Comparison of ENCODE assay signal across 14 mouse cellular contexts in the genomic region with DNA sequence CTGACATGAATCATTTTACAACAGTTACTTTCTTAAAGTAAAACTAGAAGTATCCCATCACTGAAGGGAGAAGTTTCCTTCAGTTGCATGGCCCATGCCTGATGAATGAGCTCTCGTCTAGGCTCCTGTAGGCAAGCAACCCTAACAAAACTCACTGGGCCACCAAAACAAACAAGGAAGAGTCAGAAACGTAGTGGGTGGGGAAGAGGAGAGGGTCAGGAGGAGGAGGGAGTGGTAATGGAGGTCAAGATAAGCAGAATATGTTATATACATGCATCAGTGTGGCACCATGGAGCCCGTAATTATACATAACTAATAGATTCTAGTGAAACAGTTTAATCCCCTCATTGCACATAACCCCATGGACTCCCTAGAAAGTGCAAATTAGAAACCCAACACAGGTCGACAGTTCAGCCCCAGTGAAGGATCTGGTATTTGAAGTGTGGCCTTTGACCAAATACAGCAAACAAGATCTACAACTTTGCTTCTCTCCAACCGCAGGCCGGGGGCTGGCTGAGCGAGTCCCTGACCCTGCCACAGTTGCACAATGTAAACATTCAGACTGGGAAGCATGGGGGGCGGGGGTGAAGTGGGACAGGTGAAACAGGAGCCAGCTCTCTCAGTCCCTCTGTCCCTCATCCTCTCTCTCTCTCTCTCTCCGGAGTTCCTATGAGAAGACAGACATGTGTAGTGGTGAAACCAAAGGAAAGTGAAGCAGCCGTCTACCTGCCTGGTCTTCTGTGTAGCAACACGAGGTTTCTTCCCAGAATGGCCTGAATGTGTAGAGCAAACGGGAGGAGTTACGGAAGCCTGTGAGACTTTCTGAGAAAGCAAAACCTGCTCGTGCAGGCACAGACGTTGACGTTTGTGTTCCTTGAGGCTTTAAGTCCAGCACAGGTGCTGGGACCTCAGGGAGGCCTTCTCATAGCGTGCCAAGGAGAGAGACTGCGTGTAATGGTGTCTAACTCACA.
DNase-seq lines count a peak whose midpoint lies in the region; ATAC-seq and TF ChIP-seq lines count a peak whose summit lies in the region.
"Had no signal": no experiment of that assay in that cellular context is flagged by ENCODE, and none has a peak within 500 bp of the region (broad histone marks: within the 10 kb centered on the region; RNA-seq: fewer than 3 reads in every experiment).

No protein-coding gene starts in this region.

- no peak for TF ChIP-seq CTCF in thymus, adult 2 months (IDR thresholded peaks at IDR 0.05; ENCODE audit: borderline replicate concordance, control insufficient read depth, extremely low read depth, insufficient read depth, low read length, poor library complexity)

- DNase-seq in thymus, adult 2 months = no peak
- DNase-seq in thymus, postnatal 4 days = no peak
- no peak for DNase-seq in limb, embryonic 10.5 days (ENCODE audit: low spot score)
- peak; percentile 68 to 79 for DNase-seq in lung, adult 18-20 months
- DNase-seq in T-cell, adult 2 months (ENCODE audit: low spot score) = no peak
- no peak for DNase-seq in layer of hippocampus, adult 9-10 months (ENCODE audit: low spot score)
- DNase-seq in gastrocnemius, adult 18-20 months (ENCODE audit: low spot score) = no peak
- DNase-seq: cerebellum, postnatal 36 days; gastrocnemius, postnatal 14 days; heart, postnatal 14 days; kidney, adult 2 months had no signal

- H3K9ac ChIP-seq in stomach, embryonic 15.5 days = no peak overlapping the region
- H3K9ac ChIP-seq: midbrain, embryonic 15.5 days had no signal

- WGBS in thymus, adult 2 months = 91% methylated on average over 18 of the region's 18 CpGs
- WGBS in limb, embryonic 10.5 days = 68% methylated on average over 18 of the region's 18 CpGs
- WGBS in stomach, embryonic 15.5 days = 40% methylated on average over 18 of the region's 18 CpGs

- H3K4me2 ChIP-seq in stomach, embryonic 15.5 days = 0 out of 2 replicates have a peak overlapping the region, but pooled peaks have one; percentile 14
- H3K4me2 ChIP-seq: midbrain, embryonic 15.5 days had no signal

- H3K27me3 ChIP-seq in thymus, adult 2 months (ENCODE audit: control insufficient read depth, insufficient read depth, low read length) = no peaks in the 10 kb centered on the region
- H3K27me3 ChIP-seq in limb, embryonic 10.5 days (ENCODE audit: low read depth, poor library complexity, severe bottlenecking) = no peaks in the 10 kb centered on the region
- no peaks in the 10 kb centered on the region for H3K27me3 ChIP-seq in stomach, embryonic 15.5 days (replicated peaks)
- H3K27me3 ChIP-seq: midbrain, embryonic 15.5 days had no signal

- ATAC-seq in stomach, embryonic 15.5 days (ENCODE audit: insufficient read depth, low FRiP score, low read depth) = peak; percentile 81
- ATAC-seq: midbrain, embryonic 15.5 days had no signal

- H3K4me3 ChIP-seq in thymus, adult 2 months (ENCODE audit: control insufficient read depth, insufficient read depth, low read length) = no peak overlapping the region
- H3K4me3 ChIP-seq in limb, embryonic 10.5 days = no peak overlapping the region
- H3K4me3 ChIP-seq in stomach, embryonic 15.5 days (replicated peaks) = no peak overlapping the region
- H3K4me3 ChIP-seq: left cerebral cortex, adult 2 months; midbrain, embryonic 15.5 days had no signal

- no peaks in the 10 kb centered on the region for H3K36me3 ChIP-seq in thymus, adult 2 months (ENCODE audit: control insufficient read depth, insufficient read depth, low read length)
- no peaks in the 10 kb centered on the region for H3K36me3 ChIP-seq in limb, embryonic 10.5 days
- H3K36me3 ChIP-seq in stomach, embryonic 15.5 days = no peaks in the 10 kb centered on the region
- H3K36me3 ChIP-seq: midbrain, embryonic 15.5 days had no signal

- no peak for TF ChIP-seq POLR2A in thymus, adult 2 months (IDR thresholded peaks at IDR 0.05; ENCODE audit: control insufficient read depth, extremely low read depth, insufficient read depth, low read length, poor library complexity)

- H3K4me1 ChIP-seq in thymus, adult 2 months (replicated peaks; ENCODE audit: control insufficient read depth, insufficient read depth, low read length) = peaks cover 39% of the 10 kb centered on the region
- peaks cover 61% of the 10 kb centered on the region for H3K4me1 ChIP-seq in limb, embryonic 10.5 days
- peaks cover 11% of the 10 kb centered on the region; the same call in 1 of the 2 replicates for H3K4me1 ChIP-seq in stomach, embryonic 15.5 days

- H3K9me3 ChIP-seq in limb, embryonic 10.5 days (replicated peaks) = no peaks in the 10 kb centered on the region
- no peaks in the 10 kb centered on the region for H3K9me3 ChIP-seq in stomach, embryonic 15.5 days
- H3K9me3 ChIP-seq: midbrain, embryonic 15.5 days had no signal

- peak overlapping the region; percentile 23; the same call in 1 of the 2 replicates for H3K27ac ChIP-seq in thymus, adult 2 months (ENCODE audit: control insufficient read depth, insufficient read depth, low read length)
- peak overlapping the region; percentile 63 for H3K27ac ChIP-seq in limb, embryonic 10.5 days
- H3K27ac ChIP-seq in stomach, embryonic 15.5 days = peak overlapping the region; percentile 83
- H3K27ac ChIP-seq: left cerebral cortex, adult 2 months; midbrain, embryonic 15.5 days had no signal

Comparison
In these comparisons a context has a peak if more than half of its experiments do, and no peak if none do; other contexts are left out.
1. DNase-seq: peak in lung, adult 18-20 months (2 of 2); none in thymus, adult 2 months (single experiment), thymus, postnatal 4 days (single experiment), limb, embryonic 10.5 days (single experiment), T-cell, adult 2 months (single experiment), layer of hippocampus, adult 9-10 months (single experiment) and gastrocnemius, adult 18-20 months (single experiment).
2. H3K27ac ChIP-seq: peak in every context shown above with its lines; median percentile 83 in stomach, embryonic 15.5 days; 63 in limb, embryonic 10.5 days; 23 in thymus, adult 2 months.